Mouse (Mus musculus): Measurements from ENCODE around the gene Crtc3.

The Crtc3 gene

DNA sequence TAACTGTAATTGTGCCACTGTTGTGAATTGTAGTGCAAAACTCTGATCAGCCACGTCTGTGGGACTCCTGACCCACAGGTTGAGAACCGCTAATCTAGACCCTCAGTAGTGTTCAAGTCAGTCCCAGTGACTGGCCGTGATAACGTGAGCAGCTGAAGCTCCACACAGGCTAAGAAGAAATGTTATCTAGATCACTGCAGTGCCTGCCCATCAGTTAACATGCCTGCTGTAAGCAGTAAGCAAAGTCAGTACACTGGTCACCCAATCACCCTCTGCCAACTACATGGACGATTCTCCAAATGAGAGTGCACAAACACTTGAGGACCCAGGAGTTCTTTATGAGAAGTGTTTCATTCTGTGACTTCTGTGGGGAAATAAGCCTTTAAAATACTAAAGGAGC, 3.0 kb downstream of the Crtc3 start:
- DNase-seq (ENCODE audit: extremely low spot score, low spot score) = no peak

DNA sequence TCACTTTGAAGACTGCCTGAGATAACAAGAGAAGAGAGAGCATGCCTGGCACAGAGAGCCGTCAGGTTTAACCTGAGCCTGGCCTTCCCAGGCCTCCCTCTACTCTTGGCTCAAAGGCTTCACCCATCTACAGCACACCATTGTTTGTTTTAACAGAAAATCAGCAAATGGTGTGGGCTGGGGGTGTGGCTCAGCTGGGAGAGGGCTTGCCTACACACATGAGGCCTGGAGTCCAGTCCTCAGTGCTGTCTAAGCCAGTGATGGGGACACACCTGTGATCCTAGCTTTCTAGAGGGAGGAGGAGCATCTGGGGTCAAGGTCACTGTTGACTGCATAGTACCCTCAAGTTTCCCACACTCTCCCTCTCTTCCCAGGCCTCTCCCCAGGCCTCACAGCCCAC, 6.0 kb downstream of the Crtc3 start:
- DNase-seq (ENCODE audit: extremely low spot score, low spot score) = no peak

- peak; percentile 38 for DNase-seq (ENCODE audit: extremely low spot score, low spot score)
These were observed 8.3 kb downstream of the Crtc3 start for GRCm38 (mm10) chr7:80680218-80680847.

- no peak for DNase-seq (ENCODE audit: extremely low spot score, low spot score)
These were observed 16.4 kb downstream of the Crtc3 start for GRCm38 (mm10) chr7:80672323-80672722.

DNA sequence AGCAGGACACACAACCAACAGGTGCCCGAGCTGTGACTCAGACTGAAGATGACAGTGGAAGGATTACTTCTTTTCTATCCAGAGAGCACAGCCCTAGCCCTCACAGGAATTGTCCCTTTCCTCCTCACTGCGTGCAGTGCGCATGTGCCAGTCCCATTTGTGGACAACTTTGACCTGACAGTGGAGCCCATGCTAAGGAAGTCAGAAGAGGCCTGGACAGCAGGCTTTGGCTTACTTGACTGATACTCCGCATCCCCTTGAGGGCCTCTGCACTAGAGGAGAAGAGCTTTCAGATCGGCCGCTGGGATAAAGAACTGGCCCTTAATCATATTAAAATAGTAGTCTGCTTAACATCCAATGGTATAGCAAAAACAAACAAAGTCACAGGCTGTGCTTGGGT, 17.8 kb downstream of the Crtc3 start:
- no peak for DNase-seq (ENCODE audit: extremely low spot score, low spot score)

GRCm38 (mm10) chr7:80667190-80667589, 21.5 kb downstream of the Crtc3 start:
- no peak for DNase-seq (ENCODE audit: extremely low spot score, low spot score)

GRCm38 (mm10) chr7:80666198-80666915, 22.3 kb downstream of the Crtc3 start:
- DNase-seq (ENCODE audit: extremely low spot score, low spot score) = no peak

GRCm38 (mm10) chr7:80661082-80661481, 27.6 kb downstream of the Crtc3 start:
- DNase-seq (ENCODE audit: extremely low spot score, low spot score) = no peak

DNA sequence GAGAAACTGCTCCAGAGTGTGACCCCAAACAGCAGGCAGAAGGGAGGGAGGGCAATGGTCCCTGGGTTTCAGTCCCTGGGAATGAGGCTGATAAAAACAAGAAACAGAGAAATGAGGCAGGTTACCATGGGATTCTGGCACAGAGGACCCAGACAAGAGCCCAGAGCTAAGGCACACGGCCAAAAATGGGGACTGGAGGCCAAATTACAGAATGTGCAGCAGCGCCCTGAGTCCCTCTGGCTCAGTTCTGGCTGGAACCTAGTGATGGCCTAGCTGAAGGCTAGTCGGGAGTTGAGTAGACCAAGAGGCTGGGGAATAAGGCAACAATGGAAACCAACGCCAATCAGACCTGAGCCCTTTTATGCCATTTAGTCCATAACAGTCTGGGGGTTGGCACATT, 28.1 kb downstream of the Crtc3 start:
- no peak for DNase-seq (ENCODE audit: extremely low spot score, low spot score)

DNA sequence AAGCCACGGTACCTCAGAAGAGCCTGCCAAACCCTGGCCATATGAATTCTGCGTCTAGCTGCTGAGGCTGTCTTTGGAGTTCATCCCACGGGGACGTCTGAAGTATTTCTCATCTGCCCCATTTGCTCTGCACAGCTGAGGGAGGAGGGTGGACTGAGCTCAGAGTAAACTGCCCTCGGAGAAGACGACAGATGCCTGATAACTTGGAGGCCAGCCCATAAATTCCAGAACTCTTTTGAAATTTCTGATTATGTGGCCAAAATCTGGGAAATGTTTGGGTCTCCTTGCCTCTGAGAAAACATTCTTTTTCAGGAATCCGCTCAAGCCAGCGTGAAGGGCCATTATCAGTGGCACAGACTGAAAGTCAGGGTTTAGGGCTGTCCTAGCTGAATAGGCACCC, 30.8 kb downstream of the Crtc3 start:
- DNase-seq (ENCODE audit: extremely low spot score, low spot score) = no peak

DNA sequence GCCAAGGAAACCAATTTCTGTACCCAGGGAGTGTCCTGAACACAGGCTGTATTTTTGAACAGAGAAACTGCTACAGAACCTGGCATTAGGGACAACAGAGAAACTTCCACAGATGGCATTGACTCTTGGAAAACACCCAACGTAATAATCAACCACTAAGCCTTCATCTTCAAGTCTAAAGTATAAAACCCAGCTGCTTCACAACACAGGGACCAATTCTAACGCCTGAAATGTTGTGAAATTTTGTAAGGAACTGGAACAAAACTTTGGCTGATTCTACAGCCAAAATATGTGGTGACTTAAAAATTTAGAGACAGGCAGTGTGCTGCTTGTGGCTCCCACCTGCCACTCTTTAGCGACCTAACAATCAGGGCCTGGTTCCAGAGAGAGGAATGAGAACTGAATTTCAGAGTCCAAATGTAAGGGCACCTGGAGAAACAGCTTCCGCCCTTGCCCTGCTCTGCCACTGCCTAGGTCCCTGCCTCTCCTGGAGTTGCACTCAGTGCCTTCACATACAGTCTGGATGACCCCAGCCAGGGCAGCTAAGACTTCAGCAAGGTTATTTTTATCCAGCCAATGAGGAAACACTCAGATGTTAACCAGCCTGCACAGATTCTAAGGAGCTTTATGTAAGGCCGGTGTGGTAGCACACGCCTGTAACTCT, 33.2 kb downstream of the Crtc3 start:
- no peak for DNase-seq (ENCODE audit: extremely low spot score, low spot score)

DNA sequence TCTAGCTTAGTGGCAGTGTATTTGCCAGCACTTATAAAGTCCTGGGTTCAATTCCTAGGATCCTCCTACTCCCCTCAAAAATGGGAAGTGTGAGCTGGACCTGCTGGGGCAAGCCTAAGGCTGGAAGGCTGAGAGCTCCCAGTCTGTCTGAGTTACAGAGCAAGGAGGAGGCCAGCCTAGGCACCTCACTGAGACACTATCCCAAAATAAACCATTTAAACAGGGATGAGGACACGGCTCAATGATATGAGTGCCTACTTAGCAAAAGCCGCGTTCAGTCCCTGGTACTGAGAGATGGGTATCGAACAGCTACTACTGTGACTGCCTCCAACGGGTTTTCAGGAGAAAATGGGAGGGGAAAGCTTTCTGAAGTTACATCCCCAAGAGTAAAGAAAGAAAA, 33.8 kb downstream of the Crtc3 start:
- DNase-seq (ENCODE audit: extremely low spot score, low spot score) = no peak

- no peak for DNase-seq (ENCODE audit: extremely low spot score, low spot score)
These were observed 34.3 kb downstream of the Crtc3 start for GRCm38 (mm10) chr7:80654393-80654792.

DNA sequence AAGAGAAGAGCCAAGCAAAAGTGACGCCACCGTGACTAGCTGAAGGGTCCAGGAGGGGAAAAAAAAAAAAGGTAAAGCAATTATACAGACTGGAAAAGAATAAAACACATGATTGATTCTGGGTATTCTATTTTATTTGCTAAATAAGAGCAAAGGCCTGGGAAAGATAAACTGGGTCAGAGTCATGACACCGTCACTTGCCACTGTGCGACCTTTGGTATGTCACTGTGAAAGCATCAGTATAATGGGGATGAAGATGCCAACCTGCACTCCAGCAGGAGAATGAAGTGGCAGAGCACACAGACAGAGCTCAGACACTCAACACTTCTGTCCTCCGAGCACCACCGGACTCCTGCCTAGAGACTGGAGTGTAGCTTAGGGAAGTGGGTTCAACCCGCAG, 34.7 kb downstream of the Crtc3 start:
- DNase-seq (ENCODE audit: extremely low spot score, low spot score) = no peak

GRCm38 (mm10) chr7:80653077-80653476, 35.6 kb downstream of the Crtc3 start:
- DNase-seq (ENCODE audit: extremely low spot score, low spot score) = no peak

- DNase-seq (ENCODE audit: extremely low spot score, low spot score) = no peak
These were observed 36.4 kb downstream of the Crtc3 start for GRCm38 (mm10) chr7:80652289-80652688.

DNA sequence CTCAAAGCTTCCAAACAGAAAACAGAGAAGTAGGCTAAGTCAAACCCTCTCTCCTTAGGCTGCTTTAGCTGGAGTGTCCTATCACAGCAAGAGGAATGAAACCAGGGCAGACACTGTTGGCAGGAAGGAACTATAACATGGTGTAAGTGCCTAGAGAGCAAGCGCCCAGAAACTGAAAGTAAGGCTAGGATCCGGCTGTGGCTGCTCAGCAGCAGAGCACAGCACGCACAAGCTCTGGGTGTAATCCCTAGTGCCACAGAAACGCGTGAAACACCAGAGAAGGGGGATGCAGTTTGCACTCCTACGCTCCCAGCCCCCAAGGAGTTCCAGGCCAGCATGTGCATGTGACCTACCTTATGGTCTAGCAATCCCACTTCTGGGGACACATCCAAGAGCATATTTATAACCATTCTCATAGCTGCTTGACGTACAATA, 41.2 kb downstream of the Crtc3 start:
- DNase-seq (ENCODE audit: extremely low spot score, low spot score) = no peak

- no peak for DNase-seq (ENCODE audit: extremely low spot score, low spot score)
These were observed 42.3 kb downstream of the Crtc3 start for GRCm38 (mm10) chr7:80646093-80647025.

- DNase-seq (ENCODE audit: extremely low spot score, low spot score) = no peak
These were observed 45.6 kb downstream of the Crtc3 start for GRCm38 (mm10) chr7:80642976-80643666.

DNA sequence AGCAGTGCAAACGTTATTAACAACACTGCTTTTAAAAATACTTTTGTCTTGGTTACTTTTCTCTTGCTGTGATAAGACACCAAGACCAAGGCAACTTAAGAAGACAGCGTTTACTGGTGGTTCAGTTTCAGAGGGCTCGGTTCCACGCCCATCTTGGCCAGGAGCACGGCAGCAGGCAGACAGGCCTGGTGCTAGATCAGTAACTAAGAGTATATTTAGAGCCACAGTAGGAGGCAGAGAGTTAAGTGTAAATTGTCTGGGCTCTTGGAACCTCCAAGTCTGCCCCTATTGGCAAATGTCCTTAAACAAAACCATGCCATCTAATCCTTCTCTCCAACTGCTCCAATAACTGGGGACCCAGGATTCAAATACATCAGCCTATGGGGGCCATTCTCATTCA, 46.1 kb downstream of the Crtc3 start:
- DNase-seq (ENCODE audit: extremely low spot score, low spot score) = no peak

GRCm38 (mm10) chr7:80641899-80642298, 46.8 kb downstream of the Crtc3 start:
- no peak for DNase-seq (ENCODE audit: extremely low spot score, low spot score)

Data from neural tube, embryonic 10.5 days (tissue).